Mouse (Mus musculus): ENCODE measurements around the gene Prkar2a.

Prkar2a gene

DNA sequence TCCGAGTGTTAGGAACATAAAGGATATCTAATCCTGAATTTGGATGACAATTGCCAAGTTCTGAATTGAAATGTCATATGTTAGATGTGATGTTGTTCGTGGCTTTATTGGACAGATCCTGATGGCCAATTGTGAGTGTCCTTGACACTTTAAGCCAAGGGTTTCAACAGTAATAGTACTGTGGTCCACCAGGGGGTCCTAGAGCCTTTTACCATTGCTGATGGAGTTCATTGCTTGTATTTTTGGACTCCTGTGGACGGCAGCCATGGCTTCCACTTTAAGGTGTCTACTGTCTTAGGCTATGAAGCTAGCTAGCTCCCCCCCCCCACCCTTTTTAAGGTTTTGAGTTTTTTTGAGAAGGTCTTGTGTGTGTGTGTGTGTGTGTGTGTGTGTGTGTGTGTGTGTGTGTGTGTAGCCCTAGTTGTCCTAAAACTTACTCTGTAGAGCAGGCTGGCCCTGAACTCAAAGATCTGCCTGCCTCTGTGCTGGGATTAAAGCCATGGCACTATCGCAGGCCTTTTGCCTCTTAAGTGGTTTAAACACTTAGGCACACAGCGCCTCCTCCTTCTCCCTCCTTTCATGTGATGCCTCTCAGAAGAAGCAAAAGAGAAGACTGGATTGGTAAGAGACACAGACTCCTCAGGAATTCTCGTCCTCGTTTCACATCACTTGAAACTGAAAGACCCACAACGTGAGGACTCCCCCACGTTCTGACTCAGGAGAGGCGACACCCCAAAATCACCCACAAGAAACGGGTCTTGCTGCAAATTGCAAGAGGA is 63.2 kb downstream of the Prkar2a start:
- no peak for DNase-seq

DNA sequence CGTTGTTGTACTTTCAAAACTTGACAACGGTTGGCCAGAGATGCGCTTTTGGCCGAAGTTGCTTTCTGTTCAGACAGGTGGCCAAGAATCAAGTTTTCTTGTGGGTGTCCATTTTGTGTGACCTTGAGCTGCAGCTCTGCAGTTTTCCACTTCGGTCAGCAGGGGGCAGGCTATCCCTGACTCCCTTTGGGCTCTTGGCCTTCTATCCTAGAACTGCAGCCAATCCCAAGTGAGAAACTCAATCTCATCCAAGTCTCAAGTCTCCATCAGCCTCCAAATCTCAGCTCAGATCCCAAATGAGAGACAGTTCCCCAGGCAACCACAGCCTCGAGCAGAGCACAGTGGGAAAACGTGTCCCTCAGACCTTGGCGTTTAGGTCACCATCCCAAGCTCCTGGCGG is 64.2 kb downstream of the Prkar2a start:
- peak; percentile 41 for DNase-seq

DNA sequence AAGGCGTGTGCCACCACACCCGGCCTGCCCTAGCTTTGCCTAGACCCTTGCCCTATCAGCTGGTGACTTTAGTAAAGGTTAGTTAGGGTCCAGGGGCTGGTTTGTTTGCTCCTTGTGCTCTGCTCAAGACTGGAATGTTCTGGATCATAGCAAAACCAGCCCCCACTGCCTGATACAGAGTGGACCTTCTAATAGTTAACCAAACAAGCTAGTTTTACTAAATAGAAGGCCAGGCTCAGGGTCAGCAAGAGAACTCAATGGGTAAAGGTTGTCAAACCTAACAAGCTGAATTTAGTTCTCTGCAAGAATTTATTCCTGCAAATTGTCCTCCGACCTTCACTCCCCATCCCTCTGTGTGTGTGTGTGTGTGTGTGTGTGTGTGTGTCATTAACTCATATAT is 64.9 kb downstream of the Prkar2a start:
- no peak for DNase-seq

DNA sequence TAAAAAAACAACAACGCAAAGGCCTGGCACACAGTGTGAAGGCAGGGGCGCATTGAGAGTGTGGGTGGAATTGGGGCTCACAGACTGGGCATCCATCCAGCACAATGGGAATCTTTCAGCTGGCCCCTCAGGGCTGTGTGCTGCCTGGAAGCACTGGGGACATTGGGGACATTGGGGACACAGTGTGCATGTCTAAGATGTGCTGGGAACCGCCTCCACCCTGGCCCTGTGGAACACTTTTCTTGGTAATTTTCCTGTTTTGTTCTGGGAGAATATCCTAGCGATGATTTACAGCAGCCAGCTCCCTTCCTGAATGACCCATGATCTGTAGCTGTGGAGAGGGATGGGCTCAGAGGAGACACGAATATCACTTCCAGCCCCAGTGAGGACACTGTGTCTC is 65.3 kb downstream of the Prkar2a start:
- no peak for DNase-seq

- no peak for DNase-seq
Observed at GRCm38 (mm10) chr9:108757406-108757805, 68.3 kb downstream of the Prkar2a start.

GRCm38 (mm10) chr9:108759121-108759520 is 70.0 kb downstream of the Prkar2a start:
- no peak for DNase-seq

DNA sequence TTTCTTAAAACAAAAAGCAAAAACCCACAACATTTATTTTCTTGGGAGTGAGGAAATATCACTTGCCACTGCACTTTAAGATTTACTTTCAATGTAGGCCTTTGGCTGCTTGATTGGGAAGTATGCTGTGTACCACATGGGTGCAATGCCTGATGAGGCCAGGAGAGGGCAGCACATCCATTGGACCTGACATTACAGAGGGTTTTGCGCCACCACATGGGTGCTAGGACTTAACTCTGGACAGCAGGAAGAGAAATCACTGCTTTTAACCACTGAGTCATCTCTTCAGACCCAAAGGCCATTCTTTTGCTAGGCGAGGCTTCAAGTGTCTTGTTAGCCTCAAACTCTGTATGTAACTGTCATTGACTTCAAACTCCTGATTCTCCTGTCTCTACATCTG is 70.7 kb downstream of the Prkar2a start:
- DNase-seq: peak; percentile 69

DNA sequence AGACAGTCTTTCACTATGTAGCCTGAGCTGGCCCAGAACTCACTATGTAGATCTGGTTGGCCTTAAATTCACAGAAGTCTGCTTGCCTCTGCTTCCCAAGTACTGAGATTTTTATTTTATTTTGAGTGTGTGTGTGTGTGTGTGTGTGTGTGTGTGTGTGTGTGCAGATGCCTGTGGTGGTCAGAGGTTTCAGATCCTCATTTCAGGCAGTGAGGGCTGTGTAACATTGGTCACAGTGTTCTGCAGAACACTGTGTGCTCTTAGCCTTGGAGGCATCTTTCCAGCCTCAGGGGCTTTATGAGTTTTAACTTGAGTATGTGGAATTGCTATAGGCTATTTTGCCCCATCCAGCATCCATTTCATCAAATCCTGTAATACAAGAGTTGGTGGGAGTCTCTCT is 72.4 kb downstream of the Prkar2a start:
- no peak for DNase-seq

- no peak for DNase-seq
Observed at GRCm38 (mm10) chr9:108764971-108765370, 75.9 kb downstream of the Prkar2a start.

GRCm38 (mm10) chr9:108776614-108777013 is 87.5 kb downstream of the Prkar2a start:
- no peak for DNase-seq

DNA sequence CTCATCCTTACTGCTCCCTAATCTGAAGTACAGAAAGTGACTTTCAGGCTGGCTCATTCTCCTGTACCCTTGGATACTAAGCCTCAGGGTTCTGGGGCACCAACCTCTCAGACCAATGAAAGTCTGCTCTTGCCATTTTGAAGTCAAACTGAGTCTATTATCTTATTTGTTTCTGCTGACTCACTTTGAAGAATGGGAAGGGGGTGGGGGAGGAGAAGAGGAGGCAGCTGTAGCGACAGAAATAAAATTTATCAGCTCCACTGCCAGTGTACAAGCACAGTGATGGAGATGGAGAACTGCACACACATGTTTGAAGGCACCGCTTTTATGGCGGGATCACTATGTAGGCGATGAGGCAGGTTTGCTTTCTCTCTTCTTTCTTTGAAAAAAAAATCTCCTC is 88.2 kb downstream of the Prkar2a start:
- DNase-seq: no peak

DNA sequence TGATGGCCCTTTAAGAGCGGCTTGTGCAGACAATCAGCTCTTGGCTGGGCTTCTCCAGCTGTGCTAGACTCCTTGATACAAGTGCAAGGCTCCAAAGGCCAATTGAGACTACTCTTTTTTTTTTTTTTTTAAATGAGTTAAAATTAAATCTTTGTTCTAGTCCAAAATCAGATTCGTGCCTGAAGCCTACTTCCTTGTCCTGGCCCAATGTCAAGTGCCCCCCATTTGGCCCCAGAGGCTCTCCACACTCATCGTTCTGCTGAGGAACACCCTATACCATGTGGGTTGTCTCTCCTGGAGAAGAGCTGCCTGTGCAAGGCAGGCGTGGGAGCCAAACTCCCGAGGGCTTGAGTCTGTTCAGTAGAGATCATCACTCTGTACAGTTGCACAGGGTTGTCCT is 91.8 kb downstream of the Prkar2a start:
- DNase-seq: no peak

GRCm38 (mm10) chr9:108781891-108782290 is 92.8 kb downstream of the Prkar2a start:
- DNase-seq: no peak

GRCm38 (mm10) chr9:108782836-108783547 is 93.9 kb downstream of the Prkar2a start:
- no peak for DNase-seq

DNA sequence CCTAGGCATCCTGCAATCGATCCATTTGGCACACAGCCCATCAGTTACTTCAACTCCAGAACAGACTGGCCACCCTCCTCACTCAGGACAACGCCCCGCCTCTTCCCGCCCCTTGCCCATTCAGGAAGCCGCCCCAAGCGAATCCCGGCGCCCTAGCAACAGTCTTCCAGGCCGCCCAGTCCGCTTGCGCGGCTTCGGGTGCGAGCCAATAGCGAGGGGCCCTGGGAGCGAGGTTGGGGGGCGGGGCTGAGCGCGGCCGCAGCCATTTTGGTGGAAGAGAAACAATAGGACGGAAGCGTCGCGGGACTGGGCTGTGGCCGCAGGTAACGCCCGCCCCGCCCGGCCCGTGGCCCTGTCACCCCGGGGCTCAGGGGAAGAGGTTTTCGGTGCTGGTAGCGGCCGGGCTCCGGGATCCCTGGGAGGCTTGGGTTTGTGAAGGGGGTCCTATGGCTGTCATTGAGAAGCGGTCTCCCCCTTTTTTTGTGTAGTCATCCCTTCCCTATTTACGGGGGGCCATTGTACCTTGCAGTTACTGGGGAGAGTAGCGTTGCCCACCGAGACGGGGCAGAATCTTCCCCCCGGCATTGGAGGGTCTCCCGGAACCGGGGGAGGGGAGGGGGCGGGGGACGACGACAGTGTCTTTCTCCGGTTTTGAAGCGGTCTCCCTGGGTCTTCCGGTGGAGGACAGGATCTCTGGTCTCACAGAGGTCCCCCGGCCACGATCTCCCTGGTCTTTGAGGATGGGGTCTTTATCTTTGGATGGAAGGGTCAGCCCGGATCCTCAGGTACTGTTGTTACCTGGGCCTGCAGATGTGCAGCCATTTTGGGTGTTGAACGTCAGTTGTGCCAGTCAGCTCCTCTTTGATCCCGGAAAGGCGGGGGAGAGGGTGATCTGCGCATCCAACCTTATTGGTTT is 94.7 kb downstream of the Prkar2a start, which contains the start of gene Ip6k2:
Gene Ip6k2 (plus strand): TSS at position 249 of the 916 bp plus-strand sequence.
- DNase-seq: peak; percentile 97

GRCm38 (mm10) chr9:108785416-108785815 is 96.3 kb downstream of the Prkar2a start:
- no peak for DNase-seq

DNA sequence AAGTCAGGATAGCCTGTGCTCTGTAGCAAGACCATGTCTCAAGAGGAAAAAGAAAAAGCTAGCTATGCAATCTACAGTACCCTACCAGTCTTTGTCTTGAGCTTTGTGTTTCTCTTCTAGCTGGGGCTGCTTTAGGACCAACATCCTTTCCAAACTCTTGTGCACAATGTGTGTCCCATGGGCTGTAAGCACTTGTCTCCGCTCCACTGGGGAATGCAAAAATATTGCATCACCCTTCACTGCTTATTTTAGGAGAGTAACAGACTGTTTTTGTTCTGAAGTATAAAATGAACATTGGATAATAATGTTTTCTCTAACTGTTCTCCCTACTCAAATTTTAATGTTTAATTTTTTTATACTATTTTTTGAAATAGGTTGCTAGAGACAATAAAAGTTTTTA is 97.4 kb downstream of the Prkar2a start:
- no peak for DNase-seq

GRCm38 (mm10) chr9:108787080-108787479 is 98.0 kb downstream of the Prkar2a start:
- DNase-seq: no peak

DNA sequence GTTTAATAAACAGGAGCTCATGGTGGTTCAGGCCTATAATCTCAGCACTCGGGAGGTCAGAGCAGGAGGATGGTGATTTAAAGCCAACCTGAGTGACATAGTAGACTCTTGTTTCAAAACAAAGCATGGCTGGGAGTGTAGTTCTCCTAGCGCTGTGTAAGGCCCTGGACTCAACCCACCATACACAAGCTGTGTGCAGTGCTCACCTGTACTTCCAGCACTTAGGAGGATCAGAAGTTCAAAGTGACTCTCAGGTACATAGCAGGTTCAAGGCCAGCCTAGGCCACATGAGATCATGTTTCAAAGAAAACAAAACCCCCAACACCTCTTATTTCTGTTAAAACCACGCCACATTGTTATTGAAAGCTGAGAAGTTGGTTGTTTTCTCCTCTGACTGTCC is 99.6 kb downstream of the Prkar2a start:
- DNase-seq: no peak

- no peak for DNase-seq
Observed at GRCm38 (mm10) chr9:108792307-108792706, 103.2 kb downstream of the Prkar2a start.

GRCm38 (mm10) chr9:108792730-108793129 is 103.6 kb downstream of the Prkar2a start:
- DNase-seq: peak; percentile 62

GRCm38 (mm10) chr9:108795281-108795680 is 106.2 kb downstream of the Prkar2a start:
- no peak for DNase-seq

DNA sequence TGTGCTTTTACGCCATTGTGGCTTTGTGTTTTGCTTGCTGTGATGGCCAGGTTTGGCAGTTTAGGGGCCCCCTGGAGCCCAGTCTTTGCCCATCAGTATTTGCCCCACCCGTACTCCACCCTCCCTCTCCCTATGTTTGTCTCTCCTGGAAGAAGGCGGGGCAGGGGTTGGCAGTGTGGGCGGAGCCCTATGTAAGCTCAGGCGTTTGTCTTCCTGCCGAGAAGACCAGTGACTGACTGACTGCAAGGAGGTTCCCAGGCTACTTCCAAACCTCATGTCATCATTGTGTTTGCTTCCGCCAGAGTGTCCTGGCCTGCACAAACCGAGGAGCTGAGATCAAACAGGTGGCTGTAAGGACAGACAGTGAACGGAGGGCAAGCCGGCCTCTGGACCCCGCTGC is 106.6 kb downstream of the Prkar2a start:
- peak; percentile 26 for DNase-seq

Measured in thymus, postnatal 25 days (tissue).